Mouse (Mus musculus) limb, embryonic 11.5 days (tissue): Measurements from ENCODE around the gene Pelp1. TPM values are rescaled to one million over a fixed set of nuclear protein-coding genes. Genes with fewer than 3 reads are reported as not detected.

Experiments used
- microRNA-seq: library from miRNA; unstranded; fragments of <30 nt; microRNA quantifications from one replicate; pipeline ENCODE4, GENCODE M21; 2016
- polyA plus RNA-seq: library from polyadenylated mRNA; unstranded; fragments of >200 nt; fragmentation: Nextera tagmentation; extraction: Ambion mirVana; gene quantifications from 2 replicates; pipeline ENCODE4 v1.2.1, GENCODE M21; 2014

Pelp1 gene
- polyA plus RNA-seq, 1 experiment from 2014 or later: 45.2 TPM

Small RNA genes lying within 50 kb of the gene (microRNA-seq; reads per million reads assigned to microRNA genes)
- not detected for gene Mir7115

Other genes starting within 250 kb of the Pelp1 start
- gene Slc16a11, start 197.3 kb downstream of the Pelp1 start, polyA plus RNA-seq: 0.21 and 0.67 TPM in 2 replicates
- gene Slc16a13, start 189.0 kb downstream of the Pelp1 start, polyA plus RNA-seq: 17.0 and 17.8 TPM in 2 replicates
- gene Bcl6b, start 180.2 kb downstream of the Pelp1 start, polyA plus RNA-seq: 7.3 and 7.5 TPM in 2 replicates
- gene 0610010K14Rik, start 172.1 kb downstream of the Pelp1 start, polyA plus RNA-seq: 216 and 218 TPM in 2 replicates
- 8.2 and 10.5 TPM in 2 replicates for gene Gm21988, start 170.2 kb downstream of the Pelp1 start, polyA plus RNA-seq
- gene Rnasek, start 170.2 kb downstream of the Pelp1 start, polyA plus RNA-seq: 94.1 and 94.6 TPM in 2 replicates
- gene Alox12, start 154.7 kb downstream of the Pelp1 start, polyA plus RNA-seq: 3.3 and 3.6 TPM in 2 replicates
- not detected in 2 replicates for gene Alox12e, start 87.4 kb downstream of the Pelp1 start, polyA plus RNA-seq
- gene Alox15, start 58.0 kb downstream of the Pelp1 start, polyA plus RNA-seq: 0.20 TPM in 1 of 2 replicates, not detected in the other
- 21.9 and 30.3 TPM in 2 replicates for gene Arrb2, start 22.6 kb upstream of the Pelp1 start, polyA plus RNA-seq
- gene Med11, start 41.9 kb upstream of the Pelp1 start, polyA plus RNA-seq: 46.5 and 50.1 TPM in 2 replicates
- 0.15 and 0.41 TPM in 2 replicates for gene Zmynd15, start 49.4 kb upstream of the Pelp1 start, polyA plus RNA-seq
- gene Cxcl16, start 50.0 kb upstream of the Pelp1 start, polyA plus RNA-seq: 1.0 and 1.4 TPM in 2 replicates
- 0.49 and 0.64 TPM in 2 replicates for gene Tm4sf5, start 95.2 kb upstream of the Pelp1 start, polyA plus RNA-seq
- 0.55 TPM in 1 of 2 replicates, not detected in the other for gene Vmo1, start 104.6 kb upstream of the Pelp1 start, polyA plus RNA-seq
- gene Gltpd2, start 109.2 kb upstream of the Pelp1 start, polyA plus RNA-seq: 0.39 and 0.50 TPM in 2 replicates
- gene Psmb6, start 115.3 kb upstream of the Pelp1 start, polyA plus RNA-seq: 964 and 999 TPM in 2 replicates
- gene Gm40193, start 122.9 kb upstream of the Pelp1 start, polyA plus RNA-seq: not detected in 2 replicates
- 2.4 and 3.9 TPM in 2 replicates for gene Pld2, start 130.0 kb upstream of the Pelp1 start, polyA plus RNA-seq
- 21.2 and 22.7 TPM in 2 replicates for gene Mink1, start 152.8 kb upstream of the Pelp1 start, polyA plus RNA-seq
- gene 4930544D05Rik, start 205.8 kb upstream of the Pelp1 start, polyA plus RNA-seq: not detected in 2 replicates
- not detected in 2 replicates for gene Chrne, start 209.2 kb upstream of the Pelp1 start, polyA plus RNA-seq
- gene Gp1ba, start 229.1 kb upstream of the Pelp1 start, polyA plus RNA-seq: 1.2 and 1.3 TPM in 2 replicates
- 89.5 and 99.1 TPM in 2 replicates for gene Rnf167, start 237.2 kb upstream of the Pelp1 start, polyA plus RNA-seq
- gene Slc25a11, start 237.4 kb upstream of the Pelp1 start, polyA plus RNA-seq: 141 and 148 TPM in 2 replicates
- 2,040 and 2,092 TPM in 2 replicates for gene Pfn1, start 244.6 kb upstream of the Pelp1 start, polyA plus RNA-seq
- 49.4 and 53.3 TPM in 2 replicates for gene Eno3, start 247.2 kb upstream of the Pelp1 start, polyA plus RNA-seq